Mouse (Mus musculus) embryo, embryonic 9.5 days (tissue): ENCODE measurements at regions not wholly inside any gene's neighbourhood (a gene's known extent, or its start where the extent isn't known, plus 50 kb on each side); places are given as distances from the start of the nearest gene placed in this dataset.

Experiments used
- DNase-seq: peaks from one replicate; pipeline ENCODE4 v3.0.0-alpha.2; 2017; ENCODE audit errors: extremely low spot score

DNA sequence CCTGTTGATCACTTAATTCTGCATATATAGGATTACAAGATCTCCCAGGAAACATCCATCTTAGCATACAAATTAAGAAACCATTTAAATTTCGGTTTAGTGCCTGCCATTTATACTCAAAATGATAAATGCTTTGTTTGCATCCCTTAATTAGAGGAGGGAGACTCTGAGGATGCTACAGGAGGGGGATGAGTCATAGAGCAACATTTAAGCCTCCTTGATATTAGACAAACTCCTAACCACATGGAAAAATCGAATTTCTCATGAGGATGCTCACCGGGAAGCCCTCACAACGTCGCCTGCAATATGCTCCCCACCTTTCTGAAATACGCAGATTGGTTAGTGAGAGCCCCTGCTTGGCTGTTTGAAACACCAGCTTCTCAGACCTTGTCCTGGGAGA, 320.8 kb upstream of the Sphkap start:
- DNase-seq = no peak

DNA sequence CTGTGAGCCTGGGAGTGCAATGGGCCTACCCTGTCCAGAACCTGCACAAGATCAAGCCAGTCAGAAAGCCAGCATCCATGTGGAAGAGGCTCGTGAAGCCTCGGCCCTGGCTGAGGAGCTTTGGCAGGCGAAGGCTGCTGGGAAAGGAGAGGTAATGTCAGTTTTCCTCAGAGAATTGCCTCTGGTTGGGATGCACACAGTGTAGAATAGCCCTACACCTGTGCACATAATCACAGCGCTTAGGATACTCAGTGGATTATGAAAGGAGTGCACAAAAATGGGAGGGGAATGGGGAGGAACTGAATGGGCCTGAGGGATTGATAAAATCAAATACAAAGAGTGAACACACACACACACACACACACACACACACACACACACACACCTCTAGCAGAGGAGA, 319.9 kb upstream of the Sphkap start:
- no peak for DNase-seq

DNA sequence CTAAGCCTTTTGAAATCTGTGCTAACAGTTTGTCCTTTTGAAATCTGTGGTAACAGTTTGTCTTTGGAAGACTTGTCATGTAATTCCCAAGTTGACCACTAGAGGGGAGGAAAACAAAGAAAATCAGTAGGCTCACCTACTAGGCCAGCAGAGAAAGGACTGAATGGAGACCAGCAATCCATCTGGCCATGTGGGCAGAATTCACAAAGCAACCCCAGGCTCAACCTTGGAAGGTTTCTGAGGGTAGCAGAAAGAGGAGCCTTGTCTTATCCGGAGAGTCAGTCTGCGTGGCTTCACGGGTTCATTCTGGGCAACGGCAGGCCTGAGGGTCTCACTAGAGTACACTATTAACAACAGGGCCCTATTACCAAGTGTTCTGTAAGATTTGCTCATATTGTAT, 319.2 kb upstream of the Sphkap start:
- peak; percentile 52 for DNase-seq

DNA sequence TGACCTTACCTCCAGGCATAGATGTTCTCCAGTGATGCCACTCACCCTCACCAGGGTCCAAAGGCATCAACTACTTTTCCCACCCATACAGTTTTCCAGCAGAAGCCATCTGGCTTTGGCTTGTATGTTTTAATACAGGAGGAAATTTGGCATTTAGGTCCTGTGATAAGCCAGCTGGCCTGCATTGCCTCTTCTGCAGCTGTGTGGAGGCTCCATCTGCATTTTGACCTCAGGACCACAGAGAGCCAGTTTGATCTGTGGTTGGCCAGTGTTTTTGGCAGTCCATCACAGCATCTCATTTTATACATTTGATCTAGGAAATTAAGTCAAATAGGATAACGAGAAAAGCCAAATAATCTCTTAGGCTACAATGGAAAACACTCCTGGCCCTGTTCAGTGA, 315.1 kb upstream of the Sphkap start:
- no peak for DNase-seq

DNA sequence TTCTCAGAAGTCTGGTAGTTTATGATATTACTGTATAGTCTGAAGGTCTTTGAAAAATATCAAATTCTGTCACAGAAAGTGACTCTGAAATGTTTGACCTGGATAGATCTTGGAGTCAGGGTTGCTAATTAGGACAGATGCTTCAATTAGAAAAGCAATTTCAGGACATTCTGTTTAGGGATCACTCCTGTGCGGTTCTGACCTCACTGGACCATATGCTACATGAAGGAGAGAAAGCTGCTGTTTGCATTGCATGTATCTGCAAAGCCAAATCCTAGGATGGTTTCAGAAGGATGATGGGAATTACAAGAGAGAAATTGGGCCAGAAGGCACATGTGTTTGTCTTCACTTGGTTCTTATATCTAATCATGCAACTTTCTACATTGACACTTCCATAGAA, 312.2 kb upstream of the Sphkap start:
- DNase-seq = no peak

DNA sequence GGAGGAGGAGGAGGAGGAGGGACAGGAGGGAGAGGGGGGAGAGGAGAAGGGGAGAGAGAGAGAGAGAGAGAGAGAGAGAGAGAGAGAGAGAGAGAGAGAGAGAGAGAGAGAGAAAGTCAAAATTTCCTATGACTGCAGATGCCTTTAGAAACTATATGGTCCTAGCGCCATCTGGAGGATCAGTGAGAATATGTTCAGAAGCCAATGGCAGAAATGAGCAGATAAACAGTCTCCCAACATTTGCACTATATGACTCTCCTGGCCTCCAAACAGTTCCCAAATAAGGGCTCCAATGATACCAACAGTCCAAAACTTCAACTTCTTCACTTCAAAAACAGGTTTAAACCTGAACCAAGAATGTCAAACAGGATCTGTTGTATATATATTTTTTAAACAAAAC, 309.1 kb upstream of the Sphkap start:
- peak; percentile 26 for DNase-seq

DNA sequence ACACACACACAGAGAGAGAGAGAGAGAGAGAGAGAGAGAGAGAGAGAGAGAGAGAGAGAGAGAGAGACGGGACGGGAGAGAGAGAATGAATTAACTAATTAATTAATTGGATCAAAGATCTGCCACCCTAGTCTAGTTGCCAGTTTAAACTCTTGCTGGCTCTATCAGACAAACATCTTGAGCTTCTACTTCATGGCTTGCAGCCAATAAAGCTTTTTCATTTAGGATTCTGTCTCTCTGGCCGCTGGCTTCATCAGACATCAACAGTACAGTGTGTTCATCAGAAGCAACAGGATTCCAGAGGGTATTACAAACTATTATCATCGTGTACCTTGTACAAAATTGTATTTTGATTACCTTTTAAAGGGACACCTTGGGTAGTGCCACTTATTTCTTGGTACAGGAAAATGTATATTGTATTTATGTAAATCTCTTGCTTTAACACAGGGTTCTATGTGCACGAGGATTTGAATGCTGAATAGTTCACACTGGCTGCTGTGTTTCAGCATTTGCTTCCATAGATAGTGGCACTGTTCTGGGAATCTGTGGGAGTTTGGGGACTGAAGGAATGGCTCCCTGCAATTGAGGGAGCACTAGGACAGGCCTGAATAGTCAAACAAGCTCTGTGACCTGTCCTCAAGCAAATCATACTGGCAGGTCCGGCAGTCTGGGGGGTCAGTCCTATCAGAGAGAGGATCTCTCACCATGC, 293.9 kb upstream of the Sphkap start:
- no peak for DNase-seq

DNA sequence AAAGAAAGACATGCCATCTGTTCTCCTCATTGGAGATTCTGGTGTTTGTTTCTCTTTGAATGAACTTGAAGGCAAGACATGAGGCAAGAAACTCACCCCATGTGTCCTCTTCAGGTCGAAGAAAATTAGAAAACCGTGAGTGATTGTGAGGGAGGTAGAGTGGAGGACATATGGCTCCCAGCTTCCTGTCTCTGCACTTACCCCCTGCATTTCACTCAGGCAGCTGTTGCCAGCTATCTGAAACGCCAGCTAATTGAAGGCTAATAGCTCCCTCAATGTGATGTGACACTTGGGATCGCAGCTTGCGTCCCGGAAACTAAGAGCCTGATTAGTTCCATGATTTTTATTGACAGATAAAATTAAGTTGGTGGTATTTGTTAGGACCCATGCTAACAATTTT, 289.4 kb upstream of the Sphkap start:
- DNase-seq = peak; percentile 16

DNA sequence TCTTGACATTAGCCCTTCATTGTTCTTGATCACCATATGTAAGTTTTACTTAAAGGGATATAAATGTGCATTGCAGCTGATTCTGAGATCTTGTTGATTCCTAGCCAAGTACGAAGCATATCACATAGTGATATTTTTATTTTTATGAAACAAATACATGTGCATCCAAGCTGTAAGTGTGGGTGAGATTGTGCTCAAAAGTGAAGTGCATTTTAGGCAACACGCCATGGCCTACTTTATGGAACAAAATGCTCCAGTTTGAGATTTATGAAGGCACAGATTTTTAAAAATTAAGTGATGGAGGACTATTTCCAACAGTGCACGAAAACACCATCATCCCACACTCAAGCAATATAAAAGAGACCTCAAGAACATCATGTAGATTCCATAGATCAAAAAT, 277.2 kb upstream of the Sphkap start:
- DNase-seq = no peak

DNA sequence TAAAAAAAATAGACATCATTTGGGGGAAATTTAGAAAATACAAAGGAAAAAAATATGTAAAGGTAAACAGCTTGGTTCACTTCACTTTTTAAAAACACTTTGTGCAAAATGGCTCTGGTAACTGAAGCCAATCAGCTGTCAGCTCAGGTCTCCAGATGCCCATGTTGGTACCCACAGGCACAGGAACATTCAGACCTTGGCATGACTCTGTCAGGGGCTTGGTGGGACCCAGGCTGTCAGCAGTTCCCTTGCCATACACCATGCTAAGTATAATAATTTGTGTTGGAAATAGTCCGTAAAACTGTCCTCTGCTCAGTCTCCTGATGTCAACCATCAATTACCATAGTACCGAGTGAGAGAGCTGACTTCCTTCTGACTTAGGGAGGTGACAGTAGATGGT, 257.3 kb upstream of the Sphkap start:
- DNase-seq = no peak

DNA sequence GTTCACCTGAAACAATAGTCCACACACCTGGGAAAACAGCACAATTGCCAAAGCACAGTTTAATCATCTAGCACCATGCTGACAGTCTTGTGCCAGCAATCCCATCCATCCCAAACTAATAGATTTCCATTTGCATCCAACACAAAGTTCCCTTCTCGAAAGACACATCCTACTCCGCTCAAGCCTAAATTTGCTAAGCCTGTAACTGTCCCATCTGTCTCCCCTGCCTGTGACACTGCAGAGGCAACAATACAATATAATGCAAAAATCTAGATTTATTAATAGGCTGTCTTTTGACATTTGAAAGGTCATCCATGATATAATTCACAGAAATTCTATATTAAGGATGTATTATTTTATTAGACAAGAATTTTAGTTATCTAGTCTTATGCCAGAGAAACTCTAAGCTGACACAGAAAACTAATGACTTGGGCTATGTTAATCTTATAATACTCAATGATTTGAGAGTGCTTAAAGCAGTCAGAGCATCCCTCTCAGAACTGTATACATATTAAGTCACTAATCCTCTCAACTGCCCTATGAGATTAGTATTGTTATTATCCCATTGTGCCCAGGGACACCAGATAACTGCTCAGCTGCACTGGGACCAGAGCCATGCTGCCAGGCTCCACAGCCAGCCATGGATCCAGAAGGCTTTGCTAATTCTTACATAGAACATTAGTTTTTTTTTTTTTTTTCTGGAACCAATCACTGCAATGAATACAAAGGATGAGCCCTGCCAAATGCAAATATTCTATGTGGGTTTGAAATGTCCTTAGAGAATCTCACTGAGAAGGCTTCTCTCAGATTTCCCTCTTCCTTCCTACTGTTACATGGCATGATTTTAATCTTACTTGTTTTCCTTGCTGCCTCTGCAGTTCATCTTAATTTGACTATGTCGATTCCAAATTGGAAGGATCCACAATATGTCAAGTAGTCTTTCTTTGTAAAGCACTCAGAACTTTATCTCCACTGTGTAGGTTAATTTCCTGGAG, 254.1 kb upstream of the Sphkap start:
- no peak for DNase-seq

DNA sequence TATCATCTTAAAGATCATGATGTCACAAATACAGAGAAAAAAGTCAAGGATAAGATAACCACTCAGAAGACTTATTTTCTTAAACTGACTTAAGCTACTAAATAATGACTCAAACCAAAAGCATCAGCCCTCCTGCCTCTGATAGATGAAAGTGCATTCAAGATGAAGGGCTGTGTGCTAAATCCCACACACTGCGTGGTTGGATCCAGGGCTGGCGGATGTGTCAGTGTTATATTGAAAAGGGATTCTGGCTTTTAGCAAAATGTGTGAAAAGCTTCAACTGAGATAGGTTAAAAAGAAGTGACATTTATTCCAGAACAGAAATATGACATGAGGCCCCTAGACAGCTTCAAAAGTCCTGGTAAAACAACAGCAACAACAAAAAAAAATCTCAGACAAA, 245.7 kb upstream of the Sphkap start:
- no peak for DNase-seq

DNA sequence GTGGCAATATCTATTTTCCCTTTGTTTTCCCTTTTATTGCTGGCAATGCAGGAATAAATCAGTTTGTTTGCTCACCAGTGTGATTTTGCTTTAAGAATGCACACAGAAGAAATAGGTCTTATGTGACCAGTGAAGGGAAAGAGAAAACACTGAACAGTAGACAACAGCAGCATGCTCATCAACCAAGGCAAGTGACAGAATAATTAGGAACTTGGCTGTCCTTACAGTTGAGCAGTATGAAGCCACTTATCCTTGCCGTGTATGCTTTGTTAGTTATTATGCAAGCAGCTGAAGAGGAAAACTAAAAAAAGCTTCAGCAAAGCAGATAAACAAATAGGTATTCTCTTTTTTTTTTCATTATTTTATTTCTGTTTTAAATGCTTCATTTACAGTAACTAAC, 237.6 kb upstream of the Sphkap start:
- DNase-seq = no peak

DNA sequence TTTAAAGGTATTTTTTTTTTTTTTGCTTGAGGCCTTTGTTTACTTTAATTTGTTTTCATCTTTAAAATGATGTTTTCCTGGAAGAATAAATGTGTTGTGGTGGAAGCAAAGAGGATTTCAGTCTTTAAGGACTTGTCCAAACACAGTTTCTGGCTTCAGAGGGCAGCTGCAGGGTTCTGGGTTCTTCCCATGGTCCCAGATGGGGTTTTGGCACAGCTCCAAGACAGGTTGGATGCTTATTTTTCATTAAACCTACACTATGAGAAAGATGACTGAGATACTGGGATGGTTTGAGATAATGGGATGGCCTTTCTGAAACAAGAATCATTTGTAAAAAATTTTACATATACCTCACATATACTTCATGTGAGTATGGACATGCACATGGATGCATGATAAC, 234.7 kb upstream of the Sphkap start:
- DNase-seq = no peak

DNA sequence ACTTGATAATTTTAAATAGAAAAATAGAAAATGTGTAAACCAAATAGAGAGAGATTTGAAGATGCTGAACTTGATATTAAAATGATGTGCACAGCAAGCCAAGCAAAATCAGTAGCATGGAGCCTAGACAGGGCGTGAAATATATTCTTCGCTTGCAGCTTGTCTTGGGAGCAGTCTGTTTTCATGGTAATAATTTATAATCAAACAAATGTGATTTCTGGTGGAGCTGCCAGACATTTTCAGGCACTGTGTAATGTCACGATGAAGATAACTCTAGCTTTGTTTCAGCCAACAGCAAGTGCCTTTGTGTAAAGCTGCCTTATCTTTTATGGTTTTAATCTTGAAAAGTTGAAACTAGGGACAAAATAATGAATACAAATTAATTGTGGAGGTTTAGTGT, 228.1 kb upstream of the Sphkap start:
- no peak for DNase-seq

DNA sequence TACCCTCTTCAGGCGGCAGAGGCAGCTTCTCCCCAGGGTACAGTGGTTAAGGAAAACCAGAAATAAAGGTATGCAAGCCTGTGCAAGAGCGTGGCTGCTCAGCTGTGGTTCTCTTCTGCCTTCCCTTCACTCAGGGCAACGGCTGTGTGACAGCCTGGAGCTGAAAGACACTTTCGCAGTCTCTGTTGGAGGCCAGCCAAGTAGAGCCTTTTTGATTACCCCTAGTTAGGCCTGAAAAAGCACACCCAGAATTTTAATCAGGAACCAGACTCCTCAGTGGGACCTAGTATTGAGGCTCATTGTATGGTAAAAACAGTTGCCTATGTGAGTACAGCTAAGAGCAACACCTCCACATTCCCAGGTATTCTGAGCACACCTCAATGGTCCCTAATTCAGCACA, 223.8 kb upstream of the Sphkap start:
- DNase-seq = no peak

DNA sequence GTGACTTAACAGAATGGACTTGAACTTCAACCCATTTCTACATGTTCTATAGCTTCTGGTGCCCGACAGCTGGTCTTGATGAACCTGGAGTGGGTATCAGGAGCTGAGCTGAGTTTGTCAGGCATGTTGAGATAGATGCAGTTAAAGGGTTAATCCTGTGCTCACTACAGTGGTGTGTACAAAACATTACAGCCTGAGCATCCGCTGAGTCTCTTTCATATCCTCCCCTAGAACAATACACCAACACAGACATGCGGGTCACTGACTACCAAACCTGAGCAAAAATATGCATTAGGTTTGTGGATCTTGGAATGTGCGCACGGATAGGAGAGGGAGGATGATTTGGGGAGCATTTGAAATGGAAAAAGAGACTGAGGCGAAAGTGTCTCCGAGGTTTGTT, 223.4 kb upstream of the Sphkap start:
- no peak for DNase-seq

DNA sequence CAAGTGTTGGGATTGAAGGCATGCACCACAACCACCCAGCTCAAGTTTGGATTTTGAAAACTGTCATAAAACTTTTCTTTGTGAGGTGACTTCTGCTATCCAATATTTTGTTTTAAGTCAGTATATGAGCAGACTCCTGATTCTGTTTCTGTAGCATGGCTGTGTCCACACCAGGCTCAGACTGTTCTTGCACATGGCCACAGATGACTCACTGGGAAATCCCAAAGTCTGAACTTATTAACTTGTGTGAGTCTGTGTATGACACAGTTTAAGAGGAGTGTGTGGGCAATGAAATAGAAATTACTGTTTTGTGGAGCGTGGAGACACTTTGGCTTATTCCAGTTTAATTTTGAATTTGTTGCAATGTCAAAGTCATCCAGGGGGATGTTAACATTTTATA, 179.3 kb upstream of the Sphkap start:
- DNase-seq = no peak

DNA sequence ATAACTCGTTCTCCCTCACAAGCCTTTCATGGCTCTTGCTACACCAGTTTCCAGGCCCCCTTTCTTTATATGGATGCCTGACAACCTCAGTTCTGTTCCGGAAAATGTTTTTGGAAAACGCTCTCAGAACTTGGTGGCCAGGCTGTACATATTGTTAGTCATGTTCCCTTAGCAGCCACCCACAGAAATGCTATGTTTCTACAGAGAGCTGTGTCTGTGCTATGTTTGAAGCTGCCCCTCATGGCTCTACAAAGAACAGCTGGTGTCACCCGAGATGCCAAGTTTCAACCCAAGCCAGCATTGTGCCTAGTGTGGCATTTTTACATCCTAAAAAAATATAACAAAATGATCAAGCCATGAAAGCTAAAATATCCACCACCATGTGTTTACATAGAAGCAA, 175.0 kb upstream of the Sphkap start:
- no peak for DNase-seq

DNA sequence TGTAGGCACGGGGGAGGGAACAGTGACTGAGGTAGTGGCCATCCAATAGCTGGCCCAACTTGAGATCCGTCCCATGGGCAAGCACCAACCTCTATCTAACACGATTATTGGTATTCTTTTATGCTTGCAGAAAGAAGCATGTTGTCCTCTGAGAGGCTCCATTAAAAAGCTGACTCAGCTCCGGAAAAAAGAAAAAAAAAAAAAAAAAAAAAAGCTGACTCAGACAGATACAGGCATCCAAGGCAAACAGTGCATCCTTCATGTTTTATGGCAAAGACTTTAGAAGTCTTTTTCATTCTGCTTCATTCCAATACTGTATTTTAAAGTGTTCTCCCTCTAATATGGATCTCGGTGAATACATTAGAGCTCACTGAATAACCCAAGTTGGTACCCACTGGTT, 162.0 kb upstream of the Sphkap start:
- DNase-seq = no peak

DNA sequence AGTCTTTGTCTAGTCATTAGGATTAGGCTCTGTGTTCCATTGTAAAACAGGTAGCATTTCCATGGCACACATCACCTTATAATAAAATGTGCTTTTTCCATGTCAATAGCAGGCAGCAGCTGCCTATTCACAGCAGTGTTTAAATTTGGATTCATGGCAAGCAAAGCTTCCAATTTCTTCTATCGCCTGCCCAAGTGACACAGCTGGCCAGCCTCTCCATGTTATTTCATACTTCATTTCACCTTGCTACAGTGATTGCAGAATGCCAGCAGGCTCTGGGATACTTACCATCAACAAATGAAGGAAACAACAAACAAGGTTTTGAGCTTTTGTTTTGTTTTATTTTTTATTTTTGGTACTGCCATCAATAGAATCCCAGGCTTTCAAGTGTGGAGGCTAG, 160.7 kb upstream of the Sphkap start:
- DNase-seq = no peak

DNA sequence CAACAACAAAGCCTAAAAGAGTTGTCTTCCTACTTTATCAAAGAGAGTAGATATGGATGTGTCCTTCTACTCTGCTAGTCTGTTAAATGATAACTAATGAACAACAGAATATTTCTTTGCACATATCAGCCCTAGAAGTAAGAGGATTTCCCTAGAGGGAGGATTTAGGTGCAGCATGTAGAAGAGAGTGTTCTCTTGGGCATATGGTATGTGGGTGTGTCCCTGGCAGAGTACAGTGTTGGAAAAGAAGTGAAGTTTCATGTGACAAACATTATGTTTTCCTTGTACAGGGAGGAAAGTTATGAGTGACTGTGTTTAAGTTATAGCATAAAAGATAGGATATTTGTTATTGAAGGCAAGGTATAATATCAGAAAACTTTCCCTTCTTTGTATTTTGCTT, 143.6 kb upstream of the Sphkap start:
- DNase-seq = no peak

DNA sequence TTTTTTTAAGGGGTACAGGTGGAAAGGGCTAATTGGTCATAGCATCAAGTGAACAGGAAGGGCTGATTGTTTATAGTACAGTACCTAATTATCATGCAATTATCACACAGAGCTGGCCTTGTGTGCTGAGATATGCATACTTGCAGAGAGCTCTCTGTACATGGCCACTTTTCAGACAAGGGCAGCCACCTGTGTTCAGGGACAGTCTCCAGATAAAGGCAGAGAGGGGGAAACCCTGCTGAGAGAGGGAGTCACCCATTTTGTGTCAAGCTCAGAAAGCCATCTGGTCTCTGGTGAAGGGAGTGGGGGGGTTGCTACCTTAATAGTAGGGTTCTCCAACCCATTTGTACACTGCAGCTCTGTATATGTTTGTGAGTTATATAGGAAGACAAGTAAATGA, 127.5 kb upstream of the Sphkap start:
- DNase-seq = no peak
